Mouse (Mus musculus) gastrocnemius, postnatal 4 days (tissue): ENCODE results near the gene Rims4. TPM values are rescaled to one million over a fixed set of nuclear protein-coding genes. Genes with fewer than 3 reads are reported as not detected.
A peak's percentile ranks its signal among the peaks of the same experiment; 100 is the strongest.

Experiments
- DNase-seq, 2 experiments: peaks; one replicate each; pipeline ENCODE4 v3.0.0; 2021 to 2022; ENCODE audit warnings: low spot score in 2 of 2, mixed read lengths in 2 of 2
- total RNA-seq, 2 experiments: library from RNA; stranded (reverse); gene quantifications; 2 replicates each; pipeline ENCODE4 v1.2.3; 2021

The Rims4 gene
- total RNA-seq, 2 experiments from 2014 or later, result 1.1 TPM

DNA sequence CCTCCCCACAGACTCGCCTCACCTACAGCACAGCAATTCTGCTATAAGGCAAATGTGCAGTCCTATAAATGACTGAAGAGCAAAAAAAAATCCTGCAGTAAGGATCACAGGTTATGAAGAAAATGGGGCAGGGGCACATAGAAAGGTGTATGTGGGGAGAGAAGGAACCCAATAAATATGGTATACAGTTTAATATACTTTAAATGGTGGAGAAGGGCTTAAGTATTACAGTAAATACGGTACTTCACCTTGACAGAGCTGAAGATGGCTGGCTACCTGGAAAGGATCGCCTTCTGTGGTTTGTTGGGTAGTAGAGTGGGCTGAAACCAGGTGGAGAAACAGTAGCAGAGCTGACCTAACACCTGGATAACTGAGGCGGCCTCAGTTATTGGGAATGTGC is 47.2 kb downstream of the Rims4 start:
- DNase-seq, result no peak

DNA sequence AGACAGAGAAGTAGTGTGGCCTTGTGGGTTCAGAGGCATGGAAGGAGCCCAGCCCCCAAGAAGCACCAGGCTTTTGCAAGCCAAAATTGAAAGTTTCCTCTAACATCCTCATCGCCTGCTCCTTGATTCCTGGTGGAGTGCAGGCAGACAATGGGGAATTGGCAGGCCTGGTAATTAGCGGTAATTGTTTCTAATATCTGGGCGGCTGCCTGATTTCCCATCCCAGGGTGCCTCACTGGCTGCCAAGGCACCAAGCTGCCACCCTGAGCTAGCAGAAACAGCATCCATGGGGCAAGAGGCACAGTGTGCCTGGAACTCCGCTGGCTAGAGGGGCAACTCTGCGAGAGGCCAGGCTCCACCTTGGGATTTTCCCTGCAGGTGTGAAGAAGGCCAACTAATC is 48.7 kb downstream of the Rims4 start:
- no peak for DNase-seq

DNA sequence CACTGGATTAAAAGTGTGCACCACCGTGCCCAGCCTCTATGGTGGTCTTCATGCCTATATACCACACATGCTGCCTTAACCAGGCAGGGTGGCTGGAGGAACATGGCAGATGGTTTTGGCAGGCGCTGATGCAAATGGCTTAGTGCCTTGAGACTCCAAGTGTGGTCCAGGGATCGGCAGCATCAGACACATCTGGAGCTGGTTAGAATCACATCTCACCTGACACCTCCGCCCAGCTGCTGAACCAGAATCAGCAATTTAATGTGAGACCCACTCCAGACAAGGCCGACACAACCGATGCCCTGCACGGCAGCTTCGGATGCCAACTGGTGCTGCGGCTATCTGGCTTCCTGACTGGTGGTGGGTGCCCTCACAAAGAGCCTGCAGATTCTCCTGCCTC is 52.4 kb downstream of the Rims4 start:
- no peak for DNase-seq

DNA sequence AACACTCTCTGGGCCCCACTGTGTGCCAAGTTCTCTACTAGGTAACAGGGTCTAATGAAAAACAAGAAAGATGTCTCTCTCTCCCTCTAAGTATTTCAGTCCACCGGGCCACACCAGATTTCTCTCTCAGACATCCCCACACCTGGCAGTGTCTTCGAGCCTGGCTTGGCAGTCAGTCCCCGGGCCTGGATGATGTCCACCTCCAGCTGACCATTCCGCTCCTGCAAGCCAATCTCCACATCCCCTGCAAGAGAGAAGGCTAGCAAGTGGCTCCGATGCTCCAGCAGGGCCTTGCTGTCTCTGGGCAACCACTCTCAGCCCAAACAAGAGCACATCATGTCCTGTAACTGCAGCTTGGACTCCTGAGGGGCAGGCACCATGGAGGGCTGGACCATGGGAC is 53.2 kb downstream of the Rims4 start:
- DNase-seq, result no peak

DNA sequence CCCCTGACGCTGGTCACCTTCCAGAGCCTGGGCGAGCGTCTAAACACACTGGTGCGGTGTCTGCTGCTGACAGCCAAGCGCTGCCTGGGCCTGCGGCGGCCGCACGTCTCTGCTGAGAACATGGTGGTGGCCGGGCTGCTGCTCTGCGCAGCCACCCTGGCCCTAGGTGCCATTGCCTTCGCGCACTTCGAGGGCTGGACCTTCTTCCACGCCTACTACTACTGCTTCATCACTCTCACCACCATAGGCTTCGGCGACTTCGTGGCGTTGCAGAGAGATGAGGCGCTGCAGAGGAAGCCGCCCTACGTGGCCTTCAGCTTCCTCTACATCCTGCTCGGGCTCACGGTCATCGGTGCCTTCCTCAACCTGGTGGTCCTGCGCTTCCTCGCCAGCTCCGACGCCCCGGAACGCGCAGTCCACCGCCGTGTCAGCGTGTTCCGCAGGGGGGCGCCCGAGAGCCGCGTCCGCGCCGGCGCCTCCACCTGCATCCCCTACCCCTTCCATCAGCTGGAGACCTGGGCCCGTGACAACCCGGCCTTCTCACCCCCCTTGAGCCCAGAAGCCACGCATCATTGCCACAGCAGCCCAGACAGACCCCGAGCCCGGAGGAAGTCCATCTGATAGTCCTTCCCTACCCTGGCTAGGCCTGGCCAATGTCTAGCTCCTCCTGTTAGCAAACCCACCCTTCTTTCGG is 60.1 kb downstream of the Rims4 start:
- peak in 1 of 2 experiments; percentile 31 for DNase-seq

DNA sequence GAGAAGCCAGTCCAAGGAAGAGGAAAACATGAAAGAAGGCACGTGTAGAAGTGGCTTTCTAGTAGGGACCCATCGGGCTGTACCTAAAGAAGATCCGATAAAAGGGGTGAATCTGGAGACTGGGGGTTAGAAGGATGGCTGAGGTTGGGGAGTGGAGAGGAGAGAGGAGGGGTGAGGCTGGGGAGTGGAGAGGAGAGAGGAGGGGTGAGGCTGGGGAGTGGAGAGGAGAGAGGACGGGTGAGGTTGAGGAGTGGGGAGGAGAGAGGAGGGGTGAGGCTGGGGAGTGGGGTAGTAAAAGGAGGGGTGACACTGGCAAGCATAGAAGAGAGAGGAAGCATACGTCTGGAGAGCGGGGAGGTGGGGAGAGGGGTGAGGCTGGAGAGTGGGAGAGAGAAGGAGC is 61.2 kb downstream of the Rims4 start:
- DNase-seq, result no peak

DNA sequence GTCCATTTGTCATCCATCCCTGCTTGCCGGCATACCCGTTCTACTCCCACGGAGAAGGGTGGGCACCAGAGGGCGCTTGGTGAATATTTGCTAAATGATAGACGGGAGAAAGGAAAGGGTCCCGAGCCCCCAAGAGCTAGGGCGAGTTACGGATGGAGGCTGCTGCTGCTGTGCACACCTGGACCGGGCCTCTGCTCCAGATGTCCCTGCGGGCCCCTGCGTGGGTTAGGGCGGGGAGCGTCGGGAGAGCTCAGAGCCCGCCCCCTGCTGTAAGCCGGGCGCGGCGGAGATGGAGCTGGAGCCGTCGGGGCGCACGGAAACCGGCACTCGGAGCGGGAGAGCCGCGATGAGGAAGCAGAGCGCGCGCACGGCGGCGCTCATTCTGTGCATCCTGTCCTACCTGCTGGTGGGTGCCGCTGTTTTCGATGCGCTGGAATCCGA is 65.0 kb downstream of the Rims4 start, which contains the start of gene Kcnk15:
Gene Kcnk15 (plus strand): TSS at position 191 of the 441 bp plus-strand sequence.
- DNase-seq, result no peak

DNA sequence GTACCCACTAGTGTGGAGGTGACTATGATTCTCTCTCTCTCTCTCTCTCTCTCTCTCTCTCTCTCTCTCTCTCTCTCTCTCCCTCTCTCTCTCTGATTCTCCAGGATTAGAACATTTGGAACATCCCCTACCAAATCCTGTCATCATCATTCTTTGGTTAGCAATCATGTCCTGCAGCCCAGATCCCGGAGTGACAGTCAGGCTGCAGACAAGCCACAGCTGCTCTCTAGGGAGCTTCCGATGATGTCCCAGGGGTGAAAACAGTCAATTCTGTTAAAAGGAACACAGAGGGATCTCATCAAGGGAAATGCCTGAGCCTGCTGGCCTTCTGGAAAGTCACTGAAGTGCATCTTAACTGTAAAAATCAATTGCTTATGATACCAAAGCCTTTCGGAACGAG is 76.4 kb downstream of the Rims4 start:
- no peak for DNase-seq

DNA sequence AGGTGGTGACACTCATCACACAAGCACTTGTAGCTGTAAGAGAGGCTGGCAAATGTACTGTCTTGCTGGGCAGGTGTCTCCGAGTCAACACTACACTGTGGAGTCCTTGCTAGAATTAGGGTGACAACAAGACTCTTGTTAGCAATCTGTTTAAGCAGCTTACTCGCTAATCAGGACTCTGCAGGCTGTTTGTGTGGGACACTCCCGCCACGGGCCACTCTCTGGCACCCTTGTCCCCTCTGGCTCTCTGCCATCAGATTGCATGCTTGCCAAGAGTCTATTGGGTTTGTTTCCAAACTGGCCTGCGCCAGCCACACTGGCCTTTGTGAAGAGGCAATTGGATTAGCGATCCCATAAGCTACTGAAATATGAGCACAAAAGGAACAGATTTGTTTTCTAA is 79.0 kb downstream of the Rims4 start:
- DNase-seq, result no peak

DNA sequence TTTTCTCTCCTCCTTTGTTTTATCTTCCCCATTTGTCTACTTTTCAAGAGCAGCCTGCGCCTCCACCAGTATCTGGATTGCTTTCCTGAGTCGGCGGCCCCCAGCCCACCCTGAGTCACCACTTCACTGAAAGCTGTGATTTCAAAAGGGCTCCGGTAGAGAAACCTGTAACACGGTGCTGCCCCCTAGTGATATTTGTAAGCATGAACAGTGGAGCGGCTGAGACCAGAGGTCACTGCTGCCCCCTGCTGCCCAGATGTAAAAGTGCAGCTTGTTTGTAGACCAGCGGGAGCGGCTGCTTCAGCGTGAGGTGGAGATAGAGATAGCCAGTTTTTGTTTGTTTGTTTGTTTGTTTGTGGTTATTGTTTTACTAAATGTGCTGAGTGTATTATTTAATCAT is 80.4 kb downstream of the Rims4 start:
- DNase-seq, result peak; percentile 59 to 77

DNA sequence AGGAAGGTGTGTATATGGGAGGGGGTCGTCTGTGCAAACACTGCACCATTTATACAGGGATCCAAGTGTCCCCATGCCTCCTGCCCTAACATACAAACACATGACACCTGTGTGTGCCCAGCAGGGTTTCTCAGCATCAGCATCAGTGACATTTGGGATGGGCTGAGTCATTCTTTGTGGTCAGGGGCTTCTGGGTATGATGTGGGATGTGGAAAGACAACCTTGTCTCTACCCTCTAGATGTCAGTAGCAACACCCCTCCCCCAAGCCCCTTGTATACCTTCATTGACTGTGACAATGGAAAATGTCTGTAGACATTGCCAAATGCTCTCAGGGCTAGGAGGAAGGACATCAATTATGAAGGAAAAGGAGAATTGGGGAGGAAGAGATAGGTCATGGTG is 87.3 kb downstream of the Rims4 start:
- DNase-seq, result no peak

DNA sequence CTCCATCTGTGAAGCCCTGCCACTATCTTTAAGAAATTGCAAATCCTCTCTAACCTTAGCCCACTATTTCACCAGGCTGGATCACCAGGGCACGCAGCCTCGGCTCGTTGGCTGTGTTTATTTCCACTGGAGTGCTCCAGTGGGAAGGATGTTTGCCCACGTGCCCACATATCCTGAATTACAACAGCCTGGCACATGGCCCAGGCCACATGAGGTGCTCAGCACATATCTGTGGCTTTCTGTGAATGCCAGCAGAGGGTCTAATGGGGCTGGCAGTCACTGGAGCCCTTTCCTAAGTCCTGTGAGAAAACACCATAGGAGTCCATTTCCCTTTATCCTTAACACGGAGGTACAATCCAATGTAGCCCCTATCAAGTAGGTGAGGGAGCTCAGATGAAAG is 92.0 kb downstream of the Rims4 start:
- DNase-seq, result no peak

DNA sequence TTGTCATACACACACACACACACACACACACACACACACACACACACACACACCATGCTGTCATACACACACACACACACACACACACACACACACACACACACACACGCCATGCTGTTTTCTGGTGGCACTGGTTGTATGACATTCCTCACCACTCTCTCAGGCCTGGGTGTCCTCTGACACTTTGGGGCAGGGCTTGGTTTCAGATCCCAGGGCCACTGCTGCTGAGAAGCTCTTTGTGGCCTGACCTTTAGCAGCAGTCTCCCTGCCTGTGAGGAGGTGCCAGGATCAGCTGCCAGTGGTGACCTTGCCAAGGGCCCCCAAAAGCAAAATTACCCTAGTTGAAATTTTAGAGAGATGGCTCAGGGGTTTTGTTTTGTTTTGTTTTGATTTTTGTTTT is 92.6 kb downstream of the Rims4 start:
- DNase-seq, result no peak

DNA sequence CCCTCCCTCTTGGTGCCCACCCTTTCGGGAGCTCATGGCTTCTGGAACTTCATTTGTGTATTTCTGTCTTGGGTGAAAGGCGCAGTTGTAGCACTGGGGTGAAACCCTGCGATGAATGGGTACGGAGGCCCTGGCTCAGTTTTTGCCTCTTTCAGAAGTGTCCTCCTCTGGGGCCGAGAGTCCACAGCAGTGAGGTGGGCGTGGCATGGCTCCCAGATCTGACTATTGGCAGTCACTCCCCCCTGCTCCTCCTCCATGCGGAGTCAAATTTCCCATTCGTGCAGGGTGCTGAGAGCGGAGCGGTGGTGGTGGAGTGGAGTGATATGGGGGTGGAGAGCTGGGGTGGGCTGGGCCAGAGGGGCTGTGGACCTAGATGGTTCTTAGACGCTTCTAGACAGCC is 94.7 kb downstream of the Rims4 start:
- no peak for DNase-seq

DNA sequence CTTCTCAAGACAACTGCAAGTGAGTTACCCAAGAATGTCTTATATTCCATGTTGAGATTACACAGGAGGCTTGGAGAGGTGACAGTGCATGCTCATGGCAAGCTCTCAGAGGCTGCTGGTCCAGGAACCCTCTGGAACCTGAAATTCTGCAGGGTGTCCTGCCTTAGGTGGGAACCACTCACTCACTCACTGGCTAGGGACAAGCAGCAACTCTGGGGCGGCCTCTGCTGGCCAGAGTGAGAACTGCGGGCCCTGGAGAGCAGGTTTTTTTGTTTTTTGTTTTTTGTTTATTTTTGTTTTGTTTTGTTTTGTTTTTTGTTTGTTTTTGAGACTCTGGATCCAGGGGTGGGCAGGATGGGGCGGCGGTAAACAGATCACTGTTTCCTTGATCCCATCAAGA is 95.2 kb downstream of the Rims4 start:
- DNase-seq, result peak; percentile 44 to 58

DNA sequence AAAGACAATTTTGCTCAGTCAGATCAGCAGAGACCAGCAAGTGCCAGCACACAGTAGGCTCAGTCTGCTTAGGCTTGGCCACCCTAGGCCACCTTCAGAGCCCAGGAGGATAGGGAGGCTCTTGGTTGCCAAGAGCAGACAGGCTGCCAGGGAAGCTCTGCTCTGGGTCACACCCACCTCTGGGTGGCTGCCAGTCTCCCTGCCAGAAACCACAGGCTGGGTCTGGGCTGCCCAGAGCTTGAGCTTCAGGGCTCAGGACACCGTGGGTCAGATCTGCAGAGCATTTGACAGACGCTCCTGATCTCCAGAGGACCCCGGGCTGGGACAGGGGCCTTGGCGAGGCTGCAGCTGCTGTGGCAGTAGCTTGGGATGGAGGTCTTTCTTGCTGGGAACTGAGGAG is 97.9 kb downstream of the Rims4 start, which contains the start of gene Ccn5:
Gene Ccn5 (plus strand): TSS at position 255 of the 400 bp plus-strand sequence.
- peak; percentile 53 to 81 for DNase-seq

DNA sequence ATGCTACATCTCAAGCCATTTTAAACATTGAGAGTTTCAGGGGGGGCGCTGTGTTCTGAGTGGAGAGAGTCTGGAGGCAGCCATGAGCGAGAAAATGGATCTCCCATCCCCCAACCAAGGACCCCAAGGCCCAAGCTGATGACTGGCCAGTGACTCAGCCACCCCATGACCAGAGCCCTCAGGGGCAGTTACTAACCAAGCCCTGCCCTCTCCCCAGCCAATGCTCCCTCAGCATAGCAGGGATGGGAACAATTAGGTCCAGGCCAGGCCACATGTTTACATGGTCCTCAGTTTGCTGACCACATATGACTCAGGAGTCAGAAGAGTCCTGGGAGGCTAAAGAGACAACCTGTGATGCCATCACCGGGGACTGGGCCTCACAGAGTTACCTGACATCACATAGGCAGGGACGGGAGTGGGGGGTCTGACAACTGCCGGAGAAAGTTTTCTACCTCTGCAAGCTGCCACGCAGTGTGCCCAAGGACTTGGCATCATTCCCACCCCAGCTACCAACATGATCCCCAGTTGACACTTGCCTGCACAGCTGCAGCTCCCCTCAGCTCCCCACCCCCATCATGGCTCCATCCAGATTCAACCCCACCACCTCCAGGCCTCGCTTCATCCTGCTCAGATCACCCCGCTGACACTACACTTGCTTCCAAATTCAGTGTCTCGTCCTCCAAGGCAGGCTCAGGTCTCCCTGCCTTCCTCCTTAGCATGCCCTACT is 103.6 kb downstream of the Rims4 start:
- no peak for DNase-seq

DNA sequence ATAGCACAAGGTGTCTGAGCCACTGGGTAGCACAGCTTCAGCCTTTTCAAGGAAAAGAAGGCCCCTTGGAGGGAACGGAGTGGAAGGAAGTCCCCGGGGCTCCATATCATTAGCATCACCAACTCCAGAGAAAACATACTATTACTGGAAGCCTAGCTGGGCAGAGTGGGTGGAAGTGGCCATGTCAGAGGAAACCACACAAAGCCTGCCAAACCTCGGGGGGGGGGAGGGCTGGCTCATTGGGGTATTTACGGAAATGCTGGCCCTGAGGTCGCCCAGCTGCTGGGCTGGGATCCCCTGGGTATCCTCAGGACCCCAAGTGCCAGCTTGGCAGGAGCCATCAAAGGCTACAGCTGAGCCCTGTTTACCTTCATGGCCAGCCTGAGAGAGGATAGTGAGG is 105.4 kb downstream of the Rims4 start:
- no peak for DNase-seq

Other genes starting within 250 kb of the Rims4 start
- 1 to 10 TPM; 2.6 to 2.9 TPM for gene Ada, start 168.4 kb downstream of the Rims4 start, total RNA-seq
- under 1 TPM; 0.91 to 0.93 TPM for gene Ccn5, start 97.8 kb downstream of the Rims4 start, total RNA-seq
- gene Kcnk15, start 65.0 kb downstream of the Rims4 start, total RNA-seq, result not detected
- 100 to 1,000 TPM; 129 to 132 TPM for gene Ywhab, start 76.3 kb upstream of the Rims4 start, total RNA-seq
- 1 to 10 TPM; 3.8 to 4.8 TPM for gene Pabpc1l, start 106.8 kb upstream of the Rims4 start, total RNA-seq
- 10 to 100 TPM; 19.1 to 21.3 TPM for gene Stk4, start 151.6 kb upstream of the Rims4 start, total RNA-seq
- 10 to 100 TPM; 25.2 to 25.4 TPM for gene Tomm34, start 152.5 kb upstream of the Rims4 start, total RNA-seq